15 mouse cellular contexts compared by ENCODE assay signal in the genomic region with DNA sequence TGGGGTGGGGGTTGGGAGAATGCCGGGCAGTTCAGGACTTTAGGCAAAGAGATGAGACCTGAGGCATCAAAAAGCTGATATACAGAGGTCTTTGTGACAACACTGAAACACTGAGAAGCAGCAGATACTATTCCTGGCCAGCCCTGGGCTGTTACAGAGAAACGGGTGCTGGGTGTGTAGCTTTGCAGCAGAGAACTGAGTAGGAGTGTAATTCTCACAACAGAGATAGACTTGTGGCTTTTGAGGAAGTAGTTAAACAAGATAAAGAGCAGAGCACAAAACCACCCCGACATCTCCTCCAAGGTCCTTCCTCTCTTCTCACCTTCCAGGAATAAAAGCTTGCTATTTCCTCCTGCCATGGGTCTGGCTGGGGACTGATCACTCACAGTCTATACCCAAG.
DNase-seq lines count a peak whose midpoint lies in the region; ATAC-seq and TF ChIP-seq lines count a peak whose summit lies in the region.
"Had no signal": no experiment of that assay in that cellular context is flagged by ENCODE, and none has a peak within 500 bp of the region (broad histone marks: within the 10 kb centered on the region; RNA-seq: fewer than 3 reads in every experiment).

No protein-coding gene starts in this region.

- 55% methylated on average over 3 of the region's 3 CpGs for WGBS in stomach, embryonic 16.5 days
- WGBS in stomach, postnatal 0 days, result 56% methylated on average over 3 of the region's 3 CpGs
- 77% methylated on average over 3 of the region's 3 CpGs for WGBS in midbrain, embryonic 10.5 days

- no peak for TF ChIP-seq EP300 in stomach, postnatal 0 days (optimal IDR thresholded peaks at IDR 0.05)

- H3K36me3 ChIP-seq in stomach, embryonic 16.5 days (ENCODE audit: control insufficient read depth, insufficient read depth, low read length), result no peaks in the 10 kb centered on the region
- no peaks in the 10 kb centered on the region for H3K36me3 ChIP-seq in stomach, postnatal 0 days (ENCODE audit: control insufficient read depth, insufficient read depth, low read length)
- no peaks in the 10 kb centered on the region for H3K36me3 ChIP-seq in G1E (replicated peaks)
- no peaks in the 10 kb centered on the region for H3K36me3 ChIP-seq in splenic B cell, adult 2 months (ENCODE audit: control insufficient read depth, insufficient read depth, low read length, poor library complexity, severe bottlenecking)
- H3K36me3 ChIP-seq in midbrain, embryonic 10.5 days, result no peaks in the 10 kb centered on the region
- H3K36me3 ChIP-seq: embryonic facial prominence, embryonic 12.5 days; heart, embryonic 13.5 days; hindbrain, embryonic 10.5 days had no signal

- H3K9ac ChIP-seq in stomach, embryonic 16.5 days (ENCODE audit: low read length), result no peak overlapping the region
- H3K9ac ChIP-seq in stomach, postnatal 0 days (ENCODE audit: low read length), result no peak overlapping the region
- H3K9ac ChIP-seq: embryonic facial prominence, embryonic 12.5 days; heart, embryonic 13.5 days had no signal

- no peaks in the 10 kb centered on the region for H3K9me3 ChIP-seq in stomach, embryonic 16.5 days (replicated peaks; ENCODE audit: control insufficient read depth, low read length)
- no peaks in the 10 kb centered on the region for H3K9me3 ChIP-seq in stomach, postnatal 0 days (ENCODE audit: control insufficient read depth, low read length)
- no peaks in the 10 kb centered on the region for H3K9me3 ChIP-seq in G1E (replicated peaks)
- H3K9me3 ChIP-seq in midbrain, embryonic 10.5 days (replicated peaks), result no peaks in the 10 kb centered on the region
- H3K9me3 ChIP-seq: embryonic facial prominence, embryonic 12.5 days; heart, embryonic 13.5 days; hindbrain, embryonic 10.5 days had no signal

- no peak for DNase-seq in stomach, postnatal 0 days (ENCODE audit: low spot score)
- DNase-seq in G1E (ENCODE audit: low spot score), result peak; percentile 15
- DNase-seq in splenic B cell, adult 2 months (ENCODE audit: low read depth, low spot score), result peak; percentile 3
- DNase-seq in spleen, adult 12 weeks (ENCODE audit: low spot score), result no peak
- DNase-seq in midbrain, embryonic 10.5 days (ENCODE audit: low spot score), result no peak
- DNase-seq: cerebellum, adult 18-20 months; lung, adult 2 months; right cerebral cortex, postnatal 14 days had no signal

- H3K27me3 ChIP-seq in stomach, embryonic 16.5 days (ENCODE audit: control insufficient read depth, insufficient read depth, low read length), result no peaks in the 10 kb centered on the region
- H3K27me3 ChIP-seq in stomach, postnatal 0 days (ENCODE audit: control insufficient read depth, insufficient read depth, low read length), result no peaks in the 10 kb centered on the region
- no peaks in the 10 kb centered on the region for H3K27me3 ChIP-seq in G1E (ENCODE audit: insufficient read depth, low read length)
- H3K27me3 ChIP-seq in splenic B cell, adult 2 months (ENCODE audit: control insufficient read depth, insufficient read depth, low read length, poor library complexity, severe bottlenecking), result no peaks in the 10 kb centered on the region
- no peaks in the 10 kb centered on the region for H3K27me3 ChIP-seq in midbrain, embryonic 10.5 days (ENCODE audit: low read depth, poor library complexity, severe bottlenecking)
- H3K27me3 ChIP-seq: embryonic facial prominence, embryonic 12.5 days; heart, embryonic 13.5 days had no signal

- ATAC-seq in stomach, embryonic 16.5 days (ENCODE audit: insufficient read depth, low FRiP score), result 0 out of 2 replicates have a peak, but pooled peaks have one; percentile 21
- no peak; the same call in 1 of the 2 replicates for ATAC-seq in stomach, postnatal 0 days (ENCODE audit: low FRiP score, low TSS enrichment)
- ATAC-seq in G1E (ENCODE audit: extremely low read depth, insufficient number of reproducible peaks, low FRiP score, poor library complexity, severe bottlenecking), result peak; percentile 54
- ATAC-seq in hematopoietic stem cell, adult 5-6 weeks (replicated peaks in 1 of 2; ENCODE audit: insufficient read depth in 1 of 2, low FRiP score in 2 of 2, low TSS enrichment in 1 of 2, low read depth in 1 of 2, poor library complexity in 2 of 2, severe bottlenecking in 2 of 2), result peak; percentile 31 to 39; a peak in 3 of 4 replicates
- ATAC-seq: intestine, embryonic 16.5 days had no signal

- 0 out of 2 replicates have a peak, but pooled peaks cover 3% of the 10 kb centered on the region for H3K4me1 ChIP-seq in stomach, embryonic 16.5 days (ENCODE audit: control insufficient read depth, insufficient read depth, low read length)
- H3K4me1 ChIP-seq in stomach, postnatal 0 days (replicated peaks; ENCODE audit: control insufficient read depth, insufficient read depth), result no peaks in the 10 kb centered on the region
- H3K4me1 ChIP-seq in G1E (ENCODE audit: insufficient read depth, low read depth, low read length), result peaks cover 73% of the 10 kb centered on the region
- H3K4me1 ChIP-seq in midbrain, embryonic 10.5 days, result no peaks in the 10 kb centered on the region
- H3K4me1 ChIP-seq: embryonic facial prominence, embryonic 12.5 days; hindbrain, embryonic 10.5 days had no signal

- no peak overlapping the region for H3K27ac ChIP-seq in stomach, embryonic 16.5 days (ENCODE audit: low read length)
- H3K27ac ChIP-seq in stomach, postnatal 0 days (replicated peaks), result no peak overlapping the region
- H3K27ac ChIP-seq in midbrain, embryonic 10.5 days (replicated peaks), result no peak overlapping the region
- H3K27ac ChIP-seq: embryonic facial prominence, embryonic 12.5 days; heart, embryonic 13.5 days; hindbrain, embryonic 10.5 days; kidney, postnatal 0 days had no signal

- no peak overlapping the region for H3K4me2 ChIP-seq in stomach, embryonic 16.5 days (ENCODE audit: low read depth, low read length)
- H3K4me2 ChIP-seq in stomach, postnatal 0 days (replicated peaks; ENCODE audit: low read depth), result no peak overlapping the region
- H3K4me2 ChIP-seq: embryonic facial prominence, embryonic 12.5 days; heart, embryonic 13.5 days had no signal

- no peak for TF ChIP-seq CTCF in stomach, postnatal 0 days (IDR thresholded peaks at IDR 0.05; ENCODE audit: low read depth)
- no peak for TF ChIP-seq CTCF in G1E (IDR thresholded peaks at IDR 0.05; ENCODE audit: low read depth, low read length)

- no peak overlapping the region for H3K4me3 ChIP-seq in stomach, embryonic 16.5 days (replicated peaks; ENCODE audit: low read length)
- H3K4me3 ChIP-seq in stomach, postnatal 0 days (ENCODE audit: low read depth, low read length), result no peak overlapping the region
- H3K4me3 ChIP-seq in G1E (ENCODE audit: low read depth, low read length), result peak overlapping the region; percentile 35; the same call in 1 of the 2 replicates
- H3K4me3 ChIP-seq in midbrain, embryonic 10.5 days, result no peak overlapping the region
- H3K4me3 ChIP-seq: embryonic facial prominence, embryonic 12.5 days; heart, embryonic 13.5 days; hindbrain, embryonic 10.5 days had no signal

Comparison
In these comparisons a context has a peak if more than half of its experiments do, and no peak if none do; other contexts are left out.
1. DNase-seq: peak in G1E (single experiment) and splenic B cell, adult 2 months (single experiment); none in stomach, postnatal 0 days (single experiment), spleen, adult 12 weeks (single experiment) and midbrain, embryonic 10.5 days (single experiment).